Mouse (Mus musculus): ENCODE data around the gene Erlin1.

Erlin1 gene

DNA sequence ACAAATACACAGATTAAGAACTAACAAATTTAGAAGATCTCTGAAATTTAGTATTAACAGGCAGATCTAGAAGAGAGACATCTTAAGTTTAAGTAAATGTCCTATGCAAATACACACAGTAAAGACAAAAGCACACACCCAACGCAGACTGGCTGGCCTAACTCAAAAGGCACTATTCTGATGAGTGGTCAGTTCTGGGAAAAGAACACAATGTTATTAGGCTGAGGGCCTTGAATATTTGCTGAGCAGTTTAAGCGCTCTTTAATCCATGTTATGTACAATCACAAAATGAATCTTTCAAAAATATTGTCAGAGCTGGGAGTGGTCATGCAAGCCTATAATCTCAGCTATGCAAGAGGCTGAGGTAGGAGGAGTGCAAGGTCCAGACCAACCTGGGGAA is 4.9 kb downstream of the Erlin1 start:
- DNase-seq (ENCODE audit: extremely low read depth, insufficient read length, low spot score): no peak

DNA sequence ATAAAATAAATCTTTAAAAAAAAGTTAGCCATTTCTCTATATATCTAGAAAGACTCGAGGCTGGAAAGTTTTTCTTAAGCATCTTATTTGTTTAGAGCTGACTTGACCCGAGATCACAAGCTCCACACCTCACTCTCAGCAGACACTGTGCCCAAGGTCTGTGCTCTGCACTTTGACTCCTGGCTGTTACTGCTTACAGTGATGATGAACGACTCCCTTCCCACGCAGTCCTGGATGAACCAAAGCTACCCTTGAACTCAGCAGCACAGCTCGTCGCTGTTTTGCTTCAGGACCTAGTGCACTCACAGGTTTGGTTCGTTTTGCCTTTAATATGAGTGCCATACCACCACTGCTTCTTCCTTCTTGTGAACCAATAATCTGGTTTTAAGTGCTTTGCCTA is 5.8 kb downstream of the Erlin1 start:
- DNase-seq (ENCODE audit: extremely low read depth, insufficient read length, low spot score): no peak

DNA sequence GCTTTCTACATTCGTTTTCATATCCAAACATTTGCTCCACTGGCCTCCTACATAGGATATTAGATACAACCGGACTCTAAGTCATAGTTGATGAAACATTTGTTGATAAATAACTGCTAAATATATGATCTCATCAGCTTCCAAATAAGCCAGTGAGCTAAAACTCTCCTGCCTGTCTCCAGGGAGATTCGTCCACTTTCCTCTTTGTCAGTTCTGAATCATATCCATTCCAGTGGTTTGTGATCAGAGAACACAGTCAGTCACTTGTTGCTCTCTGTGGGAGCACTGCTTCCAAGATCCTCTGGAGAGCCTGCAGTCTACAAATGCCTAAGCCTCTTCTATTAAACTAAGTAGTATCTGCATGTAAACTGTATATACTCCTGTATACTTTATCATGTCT is 9.4 kb downstream of the Erlin1 start:
- no peak for DNase-seq (ENCODE audit: extremely low read depth, insufficient read length, low spot score)

DNA sequence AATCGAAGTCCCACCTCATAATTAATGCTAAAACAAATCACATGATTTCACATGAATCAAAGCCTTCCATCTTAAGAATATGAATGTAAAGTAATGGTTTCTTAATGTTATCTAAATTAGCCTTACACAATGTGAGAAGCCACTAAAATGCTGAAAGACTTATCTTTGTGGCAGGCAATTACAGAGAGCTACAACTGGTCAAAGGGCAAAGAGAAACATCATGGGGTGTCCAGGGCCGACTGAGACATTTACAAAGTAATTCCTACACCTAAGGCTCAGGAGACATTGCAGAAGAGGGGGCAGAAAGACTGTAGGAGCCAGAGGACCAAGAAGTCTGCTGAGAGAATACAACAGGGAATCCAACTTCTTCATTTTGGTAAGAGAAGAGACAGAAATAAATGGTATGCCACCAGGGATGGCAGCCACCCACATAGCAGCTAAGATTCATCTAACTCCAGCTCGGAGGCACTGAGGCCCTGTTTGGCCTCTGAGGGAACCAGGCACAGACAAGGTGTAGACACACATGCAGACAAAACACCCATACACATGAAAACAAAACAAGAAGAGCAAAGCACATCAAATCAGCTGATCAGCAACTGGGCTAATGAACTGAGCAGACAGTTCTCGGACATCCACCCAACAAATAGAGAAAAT is 14.3 kb downstream of the Erlin1 start:
- no peak for DNase-seq (ENCODE audit: extremely low read depth, insufficient read length, low spot score)

DNA sequence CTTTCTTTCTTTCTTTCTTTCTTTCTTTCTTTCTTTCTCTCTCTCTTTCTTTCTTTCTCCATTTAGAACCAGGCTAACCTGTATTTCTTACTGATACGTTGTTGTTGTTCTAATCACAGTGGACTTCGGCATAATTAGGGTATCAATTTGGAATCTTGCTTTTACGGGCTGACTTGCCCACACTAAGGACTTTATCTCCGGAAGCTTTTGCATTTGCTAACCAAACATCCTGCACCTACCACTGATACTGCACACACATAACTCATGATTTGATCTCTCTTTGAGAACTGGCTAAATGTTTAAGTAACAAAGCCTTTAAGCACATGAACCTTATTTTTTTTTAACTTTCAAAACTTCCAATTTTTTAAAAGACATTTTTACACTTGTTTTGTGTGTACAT is 19.2 kb downstream of the Erlin1 start:
- no peak for DNase-seq (ENCODE audit: extremely low read depth, insufficient read length, low spot score)

DNA sequence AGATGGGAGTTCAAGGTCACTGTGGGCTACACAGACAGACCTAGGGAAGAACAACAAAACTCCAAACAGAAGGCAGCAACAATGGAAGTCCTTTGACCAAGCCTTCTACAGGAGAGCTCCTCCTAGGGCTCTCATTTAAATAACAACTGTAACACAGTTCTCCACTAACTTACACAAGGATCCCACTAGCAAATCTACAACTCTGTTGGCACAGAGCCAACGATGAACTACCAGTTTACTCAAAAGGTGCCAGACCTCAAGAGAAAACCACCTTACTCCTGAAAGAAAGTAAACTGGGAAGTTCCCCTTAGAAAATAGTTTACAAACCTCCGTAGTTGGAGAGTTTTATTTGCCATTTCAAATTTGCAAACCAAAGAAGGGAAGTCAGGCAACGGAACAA is 20.3 kb downstream of the Erlin1 start:
- DNase-seq (ENCODE audit: extremely low read depth, insufficient read length, low spot score): no peak

DNA sequence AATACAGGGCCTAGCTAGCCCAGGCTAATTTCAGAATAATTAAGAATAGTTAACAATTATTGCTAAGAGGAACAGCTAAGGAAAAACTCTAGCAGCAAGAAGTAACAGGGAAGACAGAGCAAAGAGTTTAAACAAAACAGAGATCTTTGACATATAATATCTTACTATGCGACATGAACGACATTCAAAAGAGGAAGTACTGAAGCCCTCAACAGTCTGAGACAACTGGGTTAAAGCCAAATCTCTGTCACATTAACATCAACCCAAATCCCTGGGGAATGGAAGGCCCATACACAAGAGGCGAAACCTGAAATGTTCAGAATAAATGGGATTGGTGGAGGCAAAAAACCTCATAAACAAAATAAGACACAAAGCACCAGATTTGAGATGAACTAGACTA is 23.7 kb downstream of the Erlin1 start:
- no peak for DNase-seq (ENCODE audit: extremely low read depth, insufficient read length, low spot score)

DNA sequence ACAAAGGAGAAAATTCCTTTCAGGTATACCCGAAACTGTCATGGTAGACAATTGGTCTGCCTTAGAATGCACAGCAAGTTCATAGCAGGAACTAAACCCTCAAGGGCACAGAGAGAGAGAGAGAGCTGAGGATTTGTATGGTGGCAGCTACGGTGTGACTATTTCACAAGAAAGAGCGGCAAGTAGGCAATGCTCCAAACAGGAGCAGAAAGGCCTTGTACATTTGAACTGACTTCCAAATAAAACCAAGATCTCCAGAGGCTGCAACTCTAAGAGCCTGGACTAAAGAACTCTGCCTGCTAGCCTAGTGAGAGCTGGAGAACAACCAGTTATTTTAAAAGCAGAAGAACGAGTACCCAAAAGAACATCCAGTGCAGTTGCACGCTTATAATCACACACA is 27.5 kb downstream of the Erlin1 start:
- DNase-seq (ENCODE audit: extremely low read depth, insufficient read length, low spot score): no peak

DNA sequence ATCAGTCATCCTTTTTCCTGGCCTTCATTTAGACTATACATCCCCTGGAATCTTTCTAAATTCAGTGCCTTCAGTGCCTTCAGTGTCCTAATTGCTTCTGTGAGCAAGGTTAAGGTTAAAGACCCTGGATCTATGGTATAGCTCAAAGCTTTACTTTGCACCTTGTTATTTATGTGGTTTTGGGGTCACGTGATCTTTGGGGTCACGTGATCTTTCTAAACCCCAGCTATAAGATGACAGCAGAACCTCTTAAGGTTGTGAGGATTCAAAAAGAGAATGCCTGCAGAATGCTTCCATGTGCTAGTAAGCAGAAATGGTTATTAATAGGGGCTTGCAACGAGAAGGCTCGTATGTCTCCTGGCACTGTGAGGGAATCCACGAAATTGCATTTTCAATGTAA is 36.2 kb downstream of the Erlin1 start:
- no peak for DNase-seq (ENCODE audit: extremely low read depth, insufficient read length, low spot score)

DNA sequence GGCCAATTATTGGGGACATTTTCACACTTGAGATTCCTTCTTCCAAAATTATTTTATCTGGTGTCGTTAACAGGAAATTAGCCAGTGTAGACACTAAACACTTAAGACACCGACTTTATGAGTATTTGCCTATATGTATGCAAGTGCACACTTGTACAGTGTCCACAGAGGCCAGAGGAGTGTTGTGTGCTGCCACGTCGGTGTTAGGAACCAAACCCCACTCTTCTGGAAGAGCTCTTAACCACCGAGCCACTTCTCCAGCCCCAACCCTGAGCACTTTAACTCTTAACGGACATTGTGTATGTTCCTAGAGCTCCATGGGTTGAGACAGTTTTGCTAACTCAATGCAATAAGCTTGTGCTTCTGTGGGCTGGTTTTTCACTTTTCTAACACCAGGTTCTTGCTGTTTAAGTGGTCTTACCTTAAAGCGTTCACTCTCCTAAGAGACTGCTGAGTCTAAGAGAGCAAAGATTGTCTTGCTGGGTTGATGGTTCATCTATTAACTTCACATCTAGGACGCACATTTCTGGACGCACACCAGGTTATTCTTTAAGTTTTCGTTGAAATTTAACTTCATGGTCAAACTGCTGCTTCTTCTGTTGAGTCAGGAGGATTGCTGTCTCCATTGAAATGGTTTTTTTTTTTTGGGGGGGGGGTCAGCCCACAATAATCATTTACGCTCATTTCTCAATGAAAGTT is 37.4 kb downstream of the Erlin1 start:
- DNase-seq (ENCODE audit: extremely low read depth, insufficient read length, low spot score): no peak

DNA sequence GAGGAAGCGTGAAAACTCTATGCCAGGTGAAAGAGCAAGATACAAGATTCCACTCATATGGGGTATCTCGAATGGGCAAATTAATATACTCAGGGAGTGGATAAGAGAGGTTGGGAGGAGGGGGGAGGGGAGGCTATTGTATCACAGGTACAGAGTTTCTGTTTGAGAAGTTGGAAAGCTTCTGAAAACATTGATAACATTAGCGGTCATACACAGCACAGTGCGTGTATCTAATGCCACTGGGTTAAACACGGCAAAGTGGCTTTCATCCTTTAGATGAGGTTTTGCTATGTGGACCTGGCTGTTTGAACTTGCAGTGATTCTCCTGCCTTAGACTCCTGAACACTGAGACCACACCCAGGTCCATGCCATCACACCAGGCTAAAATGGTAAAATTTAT is 39.6 kb downstream of the Erlin1 start:
- DNase-seq (ENCODE audit: extremely low read depth, insufficient read length, low spot score): no peak

DNA sequence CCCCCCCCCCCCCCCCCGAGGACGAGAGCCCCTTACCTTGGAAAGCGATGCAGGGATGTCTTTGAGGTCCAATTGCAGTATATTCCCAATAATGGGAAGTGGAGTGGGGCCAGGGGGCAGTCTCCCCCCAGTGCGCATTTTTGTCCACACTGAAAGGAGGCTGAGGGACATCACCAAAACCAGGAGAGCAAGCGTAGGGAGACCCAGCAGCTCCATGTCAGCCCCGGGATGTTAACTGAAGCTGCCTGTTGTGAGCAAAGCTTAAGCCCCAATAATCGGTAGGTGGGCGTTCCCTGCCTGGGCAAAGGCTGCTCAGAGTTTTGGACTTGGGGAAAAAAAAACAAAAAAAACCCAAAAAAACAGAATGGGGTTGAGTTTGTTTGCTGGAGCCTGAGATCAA is 40.6 kb downstream of the Erlin1 start, which contains the start of gene Cyp2c23:
TSS of gene Cyp2c23 (minus strand) at position 237 of the 400 bp plus-strand sequence.
- DNase-seq (ENCODE audit: extremely low read depth, insufficient read length, low spot score): no peak

DNA sequence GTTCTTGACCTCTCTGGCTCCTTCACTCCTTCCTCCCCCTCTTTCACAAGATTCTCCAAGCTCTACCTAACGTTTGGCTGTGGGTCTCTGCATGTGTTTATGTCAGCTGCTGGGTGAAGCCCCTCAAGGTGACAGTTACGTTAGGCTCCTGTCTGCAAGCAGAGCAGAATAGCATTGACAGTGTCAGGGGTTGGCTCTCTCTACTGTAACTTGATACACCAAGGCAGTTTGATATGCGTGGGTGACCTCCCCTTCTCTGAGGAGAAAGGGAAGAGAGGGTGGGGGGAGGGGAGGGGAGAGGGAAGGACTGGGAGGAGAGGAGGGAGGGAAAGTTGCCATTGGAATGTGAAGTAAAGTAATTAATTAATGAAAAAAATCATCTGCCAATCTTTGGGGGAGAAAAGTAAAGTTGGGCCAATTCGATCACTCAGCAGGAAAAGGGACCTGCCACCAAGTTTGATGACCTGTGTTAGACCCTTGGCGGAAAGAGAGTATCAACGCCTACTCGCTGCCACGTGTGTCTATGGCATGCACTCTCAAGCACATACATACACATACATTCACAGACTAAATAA is 42.5 kb downstream of the Erlin1 start:
- DNase-seq (ENCODE audit: extremely low read depth, insufficient read length, low spot score): no peak

DNA sequence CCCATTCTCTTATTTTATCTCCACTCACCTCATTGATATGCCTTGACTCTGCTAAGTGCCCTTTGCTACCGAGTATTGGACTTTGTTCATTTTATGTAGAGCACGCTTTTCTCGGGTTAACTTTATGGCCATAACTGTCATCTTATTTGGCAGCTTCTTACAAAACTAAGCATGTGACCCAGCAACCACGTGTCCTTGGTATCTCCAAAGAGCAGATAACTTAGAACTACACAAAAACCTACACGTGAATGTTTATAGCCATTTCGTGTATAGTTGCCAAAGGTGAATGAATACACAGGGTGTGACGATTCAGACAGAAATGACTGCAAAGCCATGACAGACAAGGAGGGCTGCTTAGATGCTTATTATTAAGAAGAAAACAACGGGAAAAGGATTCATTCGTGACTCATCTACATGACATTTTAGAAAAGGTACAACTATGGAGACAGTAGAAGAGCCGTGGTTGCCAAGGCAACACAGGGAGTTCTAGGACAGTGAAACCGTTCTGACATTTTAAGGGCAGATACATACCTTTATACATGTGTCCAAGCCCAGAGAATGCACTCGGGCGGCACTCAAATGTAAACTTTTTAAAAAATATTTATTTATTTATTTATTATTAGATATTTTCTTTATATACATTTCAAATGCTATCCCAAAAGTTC is 44.5 kb downstream of the Erlin1 start:
- no peak for DNase-seq (ENCODE audit: extremely low read depth, insufficient read length, low spot score)

DNA sequence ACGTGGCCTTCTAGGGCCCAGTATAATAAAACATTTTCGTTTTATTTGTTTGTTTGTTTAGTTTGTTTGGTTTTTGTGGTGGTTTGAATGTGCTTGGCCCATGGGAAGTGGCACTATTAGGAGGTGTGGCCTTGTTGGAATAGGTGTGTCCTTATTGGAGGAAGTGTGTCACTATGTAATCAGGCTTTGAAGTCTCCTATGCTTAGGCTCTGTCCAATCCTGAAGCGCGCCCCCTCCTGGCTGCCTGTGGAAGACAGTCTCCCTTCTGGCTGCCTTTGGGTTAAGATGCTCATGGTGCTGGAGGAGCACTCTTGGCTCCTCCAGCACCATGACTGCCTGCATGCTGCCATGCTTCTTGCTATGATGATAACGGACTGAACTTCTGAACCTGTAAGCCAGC is 46.5 kb downstream of the Erlin1 start:
- DNase-seq (ENCODE audit: extremely low read depth, insufficient read length, low spot score): no peak

DNA sequence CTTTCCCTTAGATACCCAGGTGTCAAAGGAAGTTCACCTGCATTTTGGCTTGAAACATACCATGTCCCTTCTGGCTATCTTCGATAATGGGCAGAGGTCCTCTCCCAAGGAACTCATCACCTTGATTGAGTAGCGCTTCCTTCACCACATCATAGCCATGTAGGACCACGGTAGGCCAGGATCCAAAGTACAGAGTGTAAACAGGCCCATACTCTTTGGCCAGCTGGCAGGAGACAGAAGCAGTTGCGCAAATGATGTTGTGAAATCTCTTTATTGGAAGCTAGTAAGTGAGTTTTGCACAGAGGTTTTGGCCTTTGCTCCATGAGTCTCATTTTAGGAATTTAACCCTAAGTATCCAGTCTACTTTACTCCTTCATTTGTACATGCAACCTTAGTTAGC is 48.1 kb downstream of the Erlin1 start:
- DNase-seq (ENCODE audit: extremely low read depth, insufficient read length, low spot score): peak; percentile 61

DNA sequence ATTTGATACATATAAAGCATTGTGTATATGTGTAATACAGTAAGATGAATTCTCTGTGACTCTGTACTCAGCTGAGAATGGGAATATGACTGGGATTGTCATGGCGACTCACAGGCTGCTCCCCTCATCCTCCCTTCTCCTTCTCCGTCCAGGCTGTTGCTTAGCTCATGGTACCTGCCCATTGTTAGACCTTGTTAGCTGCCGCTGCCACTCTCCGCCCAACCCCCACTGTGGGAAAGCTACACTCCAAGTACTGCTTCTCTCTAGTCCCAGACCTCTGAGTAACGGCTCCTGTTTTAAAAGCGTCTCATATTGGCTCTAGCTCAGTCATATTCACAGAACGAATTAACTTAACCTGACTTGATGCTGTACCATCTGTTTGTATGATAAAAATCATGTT is 49.8 kb downstream of the Erlin1 start:
- DNase-seq (ENCODE audit: extremely low read depth, insufficient read length, low spot score): no peak

DNA sequence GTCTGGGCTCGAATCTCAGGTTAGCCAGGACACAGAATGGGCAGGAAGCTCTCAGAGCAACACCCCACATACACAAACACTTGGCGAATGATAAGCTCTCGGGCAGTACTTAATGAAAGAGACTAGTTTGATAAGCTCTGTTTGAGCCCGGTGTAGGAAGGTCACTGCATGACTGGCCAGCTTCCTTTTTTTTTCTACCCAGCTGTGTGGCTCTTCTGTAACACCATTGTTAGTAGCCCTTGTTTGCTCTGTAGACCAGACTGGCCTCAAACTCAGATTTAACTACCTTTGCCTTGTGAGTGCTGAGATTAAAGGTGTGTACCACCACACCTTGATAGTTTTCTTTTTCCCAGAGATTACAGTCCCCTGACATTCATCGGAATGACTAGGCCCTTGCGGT is 55.7 kb downstream of the Erlin1 start:
- DNase-seq (ENCODE audit: extremely low read depth, insufficient read length, low spot score): no peak

DNA sequence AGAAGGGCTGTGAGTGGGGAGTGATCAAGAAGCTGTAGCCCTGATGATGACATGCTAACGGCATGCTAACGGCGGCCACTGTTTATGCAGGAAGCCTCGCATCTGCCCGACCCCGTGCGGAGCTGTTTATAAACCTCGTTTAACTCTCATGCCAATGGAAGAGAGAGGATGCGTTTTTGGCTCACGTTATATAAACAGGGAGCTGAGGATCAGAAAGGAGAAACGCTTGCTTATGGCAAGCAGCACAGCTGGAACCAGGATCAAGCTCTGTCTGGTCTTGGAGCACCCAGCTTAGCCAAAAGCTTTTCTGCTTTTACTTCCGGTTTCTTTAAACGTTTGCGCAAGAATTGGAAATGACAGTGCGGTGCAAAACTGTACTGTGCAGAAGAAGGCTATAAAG is 60.8 kb downstream of the Erlin1 start:
- DNase-seq (ENCODE audit: extremely low read depth, insufficient read length, low spot score): no peak

DNA sequence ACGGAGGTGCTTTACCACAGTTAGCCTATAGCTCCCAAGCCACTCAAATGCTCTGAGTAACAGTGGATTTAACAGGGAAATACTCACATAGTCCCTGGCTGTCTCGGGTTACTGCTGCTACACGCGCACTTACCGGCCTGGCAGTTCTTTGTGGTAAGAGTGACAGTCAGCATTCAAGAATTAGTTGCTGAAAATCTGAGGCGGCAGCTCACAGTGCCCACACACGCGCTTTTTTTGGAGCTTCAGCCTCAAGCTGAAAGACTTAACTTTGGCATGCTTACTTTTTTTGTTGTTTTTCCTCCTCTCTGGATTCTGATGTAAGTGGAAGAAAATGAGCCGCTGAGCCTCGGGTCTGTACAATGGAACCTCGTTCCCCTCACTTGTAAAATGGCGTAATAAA is 62.4 kb downstream of the Erlin1 start:
- DNase-seq (ENCODE audit: extremely low read depth, insufficient read length, low spot score): no peak

DNA sequence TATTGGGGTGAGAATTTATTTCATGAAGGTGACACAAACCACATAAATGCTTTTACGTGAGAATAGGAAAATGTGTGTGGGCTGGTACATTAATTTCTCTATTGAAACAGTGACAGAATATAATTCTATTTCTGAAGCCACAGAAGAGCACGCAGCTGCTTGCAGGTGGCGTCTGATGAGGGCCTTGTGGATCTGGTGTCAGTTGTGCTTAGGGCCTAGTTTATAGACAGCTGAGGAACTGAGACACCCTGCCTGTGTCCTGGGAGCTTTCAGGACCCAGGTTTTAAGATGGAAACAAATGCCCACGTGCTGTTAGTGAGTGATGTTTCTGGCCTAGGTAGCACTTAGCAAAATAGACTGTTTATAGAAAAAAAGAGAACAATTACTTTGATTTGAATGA is 64.6 kb downstream of the Erlin1 start:
- no peak for DNase-seq (ENCODE audit: extremely low read depth, insufficient read length, low spot score)

DNA sequence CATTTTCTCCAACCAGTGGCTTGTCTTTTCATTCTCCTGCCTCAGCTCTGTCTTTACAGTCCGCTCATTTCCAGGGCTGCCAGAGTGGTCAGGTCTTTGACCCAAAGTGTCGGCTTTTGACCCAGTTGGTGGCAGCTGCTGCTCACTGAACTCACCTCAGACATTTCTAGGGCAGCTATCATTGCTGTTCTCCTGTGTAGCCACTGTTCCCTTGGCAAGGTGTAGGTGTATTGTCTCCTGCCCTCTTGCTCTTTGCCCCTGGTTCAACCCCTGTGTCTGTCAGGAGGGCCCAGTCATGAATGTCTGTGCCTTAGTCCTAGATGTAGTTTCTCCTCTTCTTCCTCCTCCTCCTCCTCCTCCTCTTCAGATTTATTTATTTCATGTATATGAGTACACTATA is 65.3 kb downstream of the Erlin1 start:
- DNase-seq (ENCODE audit: extremely low read depth, insufficient read length, low spot score): no peak

Measured in 3134 (cell line).